Mouse (Mus musculus) heart, embryonic 15.5 days (tissue): ENCODE data around the gene Mcidas. TPM values are rescaled to one million over a fixed set of nuclear protein-coding genes. Genes with fewer than 3 reads are reported as not detected.

Experiments
- ATAC-seq: fragments of 200-750 bp; cut with Nextera tagmentation; replicated peaks from 2 replicates; pipeline ENCODE4 v1.8.0; 2017; ENCODE audit warnings: low read depth, moderate TSS enrichment; ENCODE audit not compliant: insufficient number of reproducible peaks, insufficient read depth, low FRiP score
- H3K27ac ChIP-seq: fragments of 300-500 bp; sonication (generic); 2 replicates; pipeline ENCODE4 v1.5.1; 2015; ENCODE audit warnings: mild to moderate bottlenecking, inconsistent platforms
- H3K27me3 ChIP-seq: fragments of 300-500 bp; sonication (generic); 2 replicates; pipeline ENCODE4 v1.6.1; 2015; ENCODE audit warnings: inconsistent platforms
- H3K36me3 ChIP-seq: fragments of 300-500 bp; sonication (generic); 2 replicates; pipeline ENCODE4 v1.6.1; 2015; ENCODE audit warnings: mild to moderate bottlenecking, inconsistent platforms
- H3K4me1 ChIP-seq: fragments of 300-500 bp; sonication (generic); replicated peaks from 2 replicates; pipeline ENCODE4 v1.6.1; 2015; ENCODE audit warnings: inconsistent platforms
- H3K4me2 ChIP-seq: fragments of 300-500 bp; sonication (generic); 2 replicates; pipeline ENCODE4 v1.6.1; 2015; ENCODE audit warnings: inconsistent platforms, mild to moderate bottlenecking, moderate library complexity
- H3K4me3 ChIP-seq: fragments of 300-500 bp; sonication (generic); 2 replicates; pipeline ENCODE4 v1.5.1; 2015; ENCODE audit warnings: mild to moderate bottlenecking, inconsistent platforms
- H3K9ac ChIP-seq: fragments of 300-500 bp; sonication (generic); 2 replicates; pipeline ENCODE4 v1.6.1; 2015; ENCODE audit warnings: mild to moderate bottlenecking, inconsistent platforms
- H3K9me3 ChIP-seq: fragments of 300-500 bp; sonication (generic); replicated peaks from 2 replicates; pipeline ENCODE4 v1.6.1; 2016; ENCODE audit warnings: inconsistent platforms
- WGBS: fragments of 180-500 bp; shearing (Covaris S2); methylation state at CpG from one replicate; pipeline ENCODE4 v1.1.7; 2015; ENCODE audit warnings: mixed read lengths; 5-methylcytosine and 5-hydroxymethylcytosine counted together
- polyA plus RNA-seq: library from polyadenylated mRNA; unstranded; fragments of >200 nt; fragmentation: Nextera tagmentation; extraction: Ambion mirVana; gene quantifications from 2 replicates; pipeline ENCODE4 v1.2.1, GENCODE M21; 2015

Gene Mcidas
- polyA plus RNA-seq, 1 experiment from 2014 or later, result 0.21 TPM

- under 1% methylated on average over 39 of the region's 39 CpGs for WGBS
- no peak overlapping the region for H3K27ac ChIP-seq
- ATAC-seq, result peak; percentile 27
These were observed 5.7 kb upstream of the Mcidas start for GRCm38 (mm10) chr13:112987991-112988390.

GRCm38 (mm10) chr13:112988866-112989265 is 4.8 kb upstream of the Mcidas start:
- peaks cover 85% of the 10 kb centered on the region for H3K27me3 ChIP-seq
- no peaks in the 10 kb centered on the region for H3K9me3 ChIP-seq
- peak overlapping the region; percentile 100 for H3K4me2 ChIP-seq
- H3K4me1 ChIP-seq, result peaks cover 48% of the 10 kb centered on the region
- 1% methylated on average over 19 of the region's 19 CpGs for WGBS
- no peak for ATAC-seq
- no peaks in the 10 kb centered on the region for H3K36me3 ChIP-seq
- peak overlapping the region; percentile 66 for H3K4me3 ChIP-seq
- no peak overlapping the region for H3K9ac ChIP-seq
- no peak overlapping the region for H3K27ac ChIP-seq

More at GRCm38 (mm10) chr13:112987991-112988390, 5.7 kb upstream of the Mcidas start:
- Histone ChIP-seq H3K4me1 (peaks cover 40% of the 10 kb centered on the region), H3K9ac (peak overlapping the region; percentile 56), H3K4me2 (peak overlapping the region; percentile 100), H3K36me3 (no peaks in the 10 kb centered on the region), H3K4me3 (peak overlapping the region; percentile 66), H3K9me3 (no peaks in the 10 kb centered on the region), H3K27me3 (peaks cover 84% of the 10 kb centered on the region)

GRCm38 (mm10) chr13:112989541-112989940 is 4.1 kb upstream of the Mcidas start:
- H3K4me1 ChIP-seq, result peaks cover 52% of the 10 kb centered on the region
- no peak overlapping the region for H3K27ac ChIP-seq
- ATAC-seq, result no peak
- peak overlapping the region; percentile 100 for H3K4me2 ChIP-seq
- H3K4me3 ChIP-seq, result peak overlapping the region; percentile 66
- H3K36me3 ChIP-seq, result no peaks in the 10 kb centered on the region
- WGBS, result under 1% methylated on average over 23 of the region's 23 CpGs
- no peaks in the 10 kb centered on the region for H3K9me3 ChIP-seq
- H3K9ac ChIP-seq, result no peak overlapping the region
- H3K27me3 ChIP-seq, result peaks cover 87% of the 10 kb centered on the region

GRCm38 (mm10) chr13:112990346-112990745 is 3.3 kb upstream of the Mcidas start:
- 16% methylated on average over 4 of the region's 4 CpGs for WGBS
- H3K27ac ChIP-seq, result no peak overlapping the region
- ATAC-seq, result no peak
- no peak overlapping the region for H3K4me2 ChIP-seq
- H3K4me3 ChIP-seq, result no peak overlapping the region
- peaks cover 92% of the 10 kb centered on the region for H3K27me3 ChIP-seq
- H3K36me3 ChIP-seq, result no peaks in the 10 kb centered on the region
- H3K9ac ChIP-seq, result no peak overlapping the region
- no peaks in the 10 kb centered on the region for H3K9me3 ChIP-seq
- H3K4me1 ChIP-seq, result peaks cover 52% of the 10 kb centered on the region

GRCm38 (mm10) chr13:112994191-112994590 is 546 bp downstream of the Mcidas start:
- Histone ChIP-seq H3K9ac (no peak overlapping the region), H3K36me3 (no peaks in the 10 kb centered on the region), H3K27me3 (peaks cover 92% of the 10 kb centered on the region), H3K4me2 (peak overlapping the region; percentile 90), H3K4me3 (peak overlapping the region; percentile 50), H3K4me1 (peaks cover 36% of the 10 kb centered on the region), H3K27ac (no peak overlapping the region), H3K9me3 (no peaks in the 10 kb centered on the region)
- no peak for ATAC-seq
- 1% methylated on average over 25 of the region's 25 CpGs for WGBS

GRCm38 (mm10) chr13:112996407-112996806 is 2.8 kb downstream of the Mcidas start:
- Histone ChIP-seq H3K27ac (no peak overlapping the region), H3K4me2 (no peak overlapping the region), H3K4me1 (peaks cover 23% of the 10 kb centered on the region), H3K36me3 (no peaks in the 10 kb centered on the region), H3K9me3 (no peaks in the 10 kb centered on the region), H3K9ac (no peak overlapping the region), H3K4me3 (no peak overlapping the region), H3K27me3 (peaks cover 90% of the 10 kb centered on the region)
- ATAC-seq, result no peak
- 50% methylated on average over 4 of the region's 4 CpGs for WGBS

GRCm38 (mm10) chr13:112997369-112997768 is 3.7 kb downstream of the Mcidas start:
- H3K9me3 ChIP-seq, result no peaks in the 10 kb centered on the region
- WGBS, result 60% methylated on average over 6 of the region's 6 CpGs
- H3K4me3 ChIP-seq, result no peak overlapping the region
- no peak overlapping the region for H3K4me2 ChIP-seq
- peaks cover 86% of the 10 kb centered on the region for H3K27me3 ChIP-seq
- no peaks in the 10 kb centered on the region for H3K36me3 ChIP-seq
- ATAC-seq, result no peak
- no peak overlapping the region for H3K27ac ChIP-seq
- no peak overlapping the region for H3K9ac ChIP-seq
- peaks cover 23% of the 10 kb centered on the region for H3K4me1 ChIP-seq

- Histone ChIP-seq H3K4me2 (peak overlapping the region; percentile 93), H3K27me3 (peaks cover 75% of the 10 kb centered on the region), H3K36me3 (no peaks in the 10 kb centered on the region), H3K4me3 (peak overlapping the region; percentile 50), H3K4me1 (peaks cover 18% of the 10 kb centered on the region), H3K27ac (no peak overlapping the region), H3K9me3 (no peaks in the 10 kb centered on the region), H3K9ac (peak overlapping the region; percentile 49)
- under 1% methylated on average over 46 of the region's 46 CpGs for WGBS
- peak; percentile 38; the same call in 1 of the 2 replicates for ATAC-seq
These were observed 5.0 kb downstream of the Mcidas start for GRCm38 (mm10) chr13:112998427-112999201.

- no peaks in the 10 kb centered on the region for H3K9me3 ChIP-seq
- H3K27ac ChIP-seq, result no peak overlapping the region
- peaks cover 60% of the 10 kb centered on the region for H3K27me3 ChIP-seq
- ATAC-seq, result no peak
- H3K36me3 ChIP-seq, result no peaks in the 10 kb centered on the region
- H3K4me1 ChIP-seq, result peaks cover 11% of the 10 kb centered on the region
- WGBS, result 69% methylated on average over 3 of the region's 3 CpGs
- H3K4me3 ChIP-seq, result no peak overlapping the region
- H3K4me2 ChIP-seq, result no peak overlapping the region
- H3K9ac ChIP-seq, result no peak overlapping the region
These were observed 6.4 kb downstream of the Mcidas start for GRCm38 (mm10) chr13:113000090-113000489.

GRCm38 (mm10) chr13:113000576-113001318 is 7.1 kb downstream of the Mcidas start:
- ATAC-seq, result no peak
- WGBS, result 63% methylated on average over 9 of the region's 9 CpGs
- Histone ChIP-seq H3K4me2 (no peak overlapping the region), H3K9me3 (no peaks in the 10 kb centered on the region), H3K27ac (no peak overlapping the region), H3K4me3 (no peak overlapping the region), H3K27me3 (peaks cover 54% of the 10 kb centered on the region), H3K4me1 (peaks cover 11% of the 10 kb centered on the region), H3K36me3 (no peaks in the 10 kb centered on the region), H3K9ac (no peak overlapping the region)

GRCm38 (mm10) chr13:113012683-113013082 is 19.0 kb downstream of the Mcidas start:
- H3K4me1 ChIP-seq, result peaks cover 4% of the 10 kb centered on the region
- no peak overlapping the region for H3K27ac ChIP-seq
- no peaks in the 10 kb centered on the region for H3K36me3 ChIP-seq
- no peak overlapping the region for H3K9ac ChIP-seq
- no peak for ATAC-seq
- H3K4me2 ChIP-seq, result peak overlapping the region; percentile 61
- peak overlapping the region; percentile 44 for H3K4me3 ChIP-seq
- H3K27me3 ChIP-seq, result no peaks in the 10 kb centered on the region
- 75% methylated on average over 6 of the region's 6 CpGs for whole genome bisulfite sequencing
- H3K9me3 ChIP-seq, result no peaks in the 10 kb centered on the region
